Mouse (Mus musculus) hindbrain, embryonic 11.5 days (tissue): Measurements from ENCODE around the gene Golph3l. TPM values are rescaled to one million over a fixed set of nuclear protein-coding genes. Genes with fewer than 3 reads are reported as not detected.

Experiments
- polyA plus RNA-seq: library from polyadenylated mRNA; unstranded; fragments of >200 nt; fragmentation: Nextera tagmentation; extraction: Ambion mirVana; gene quantifications from 2 replicates; pipeline ENCODE4 v1.2.1, GENCODE M21; 2014

Golph3l gene
- polyA plus RNA-seq, 1 experiment from 2014 or later: 43.1 TPM

Other genes starting within 250 kb of the Golph3l start
- gene Setdb1, start 231.7 kb upstream of the Golph3l start, polyA plus RNA-seq: 58.6 and 63.2 TPM in 2 replicates
- not detected in 2 replicates for gene 4930558C23Rik, start 186.1 kb upstream of the Golph3l start, polyA plus RNA-seq
- 21.8 and 24.8 TPM in 2 replicates for gene Arnt, start 154.5 kb upstream of the Golph3l start, polyA plus RNA-seq
- 10.3 and 10.9 TPM in 2 replicates for gene Ctsk, start 89.7 kb upstream of the Golph3l start, polyA plus RNA-seq
- 11.3 and 12.3 TPM in 2 replicates for gene Ctss, start 62.1 kb upstream of the Golph3l start, polyA plus RNA-seq
- gene Hormad1, start 29.3 kb upstream of the Golph3l start, polyA plus RNA-seq: not detected in 2 replicates
- gene Ensa, start 36.1 kb downstream of the Golph3l start, polyA plus RNA-seq: 83.4 and 87.4 TPM in 2 replicates
- gene Mcl1, start 69.9 kb downstream of the Golph3l start, polyA plus RNA-seq: 76.1 and 87.4 TPM in 2 replicates
- gene Adamtsl4, start 99.0 kb downstream of the Golph3l start, polyA plus RNA-seq: 0.14 and 0.80 TPM in 2 replicates
- gene Ecm1, start 150.6 kb downstream of the Golph3l start, polyA plus RNA-seq: 13.3 and 14.3 TPM in 2 replicates
- 42.6 and 49.7 TPM in 2 replicates for gene Tars2, start 171.3 kb downstream of the Golph3l start, polyA plus RNA-seq
- 26.0 and 27.4 TPM in 2 replicates for gene Rprd2, start 229.9 kb downstream of the Golph3l start, polyA plus RNA-seq